Mouse (Mus musculus): ENCODE results near the gene Nap1l1. TPM values are rescaled to one million over a fixed set of nuclear protein-coding genes. Genes with fewer than 3 reads are reported as not detected.
"Not testable (repeated sequence)": the region's sequence is repeated elsewhere in the genome, so short reads cannot be mapped to it uniquely, and the experiment has no call there.

Nap1l1 gene
- polyA plus RNA-seq, 1 experiment from 2014 or later, result 371 TPM

- H3K4me3 ChIP-seq; H3K4me1 ChIP-seq; H3K27ac ChIP-seq (replicated peaks); DNase-seq (ENCODE audit: low spot score); H3K9me3 ChIP-seq; H3K27me3 ChIP-seq (replicated peaks; ENCODE audit: low read depth, poor library complexity, severe bottlenecking): not testable (repeated sequence)
- WGBS, result 91% methylated on average over 4 of the region's 4 CpGs
- peaks cover 98% of the 10 kb centered on the region for H3K36me3 ChIP-seq (replicated peaks)
These were observed 17.1 kb downstream of the Nap1l1 start for GRCm38 (mm10) chr10:111490079-111490478.

- Histone ChIP-seq H3K4me1 (no peaks in the 10 kb centered on the region), H3K36me3 (replicated peaks) (peaks cover 78% of the 10 kb centered on the region), H3K27me3 (replicated peaks; ENCODE audit: low read depth, poor library complexity, severe bottlenecking) (no peaks in the 10 kb centered on the region), H3K4me3 (no peak overlapping the region), H3K27ac (replicated peaks) (no peak overlapping the region), H3K9me3 (no peaks in the 10 kb centered on the region)
- DNase-seq (ENCODE audit: low spot score), result no peak
- 91% methylated on average over 7 of the region's 7 CpGs for WGBS
These were observed 22.9 kb downstream of the Nap1l1 start for GRCm38 (mm10) chr10:111495888-111496287.

- no peak for DNase-seq (ENCODE audit: low spot score)
- peaks cover 9% of the 10 kb centered on the region for H3K4me1 ChIP-seq
- H3K27ac ChIP-seq (replicated peaks), result no peak overlapping the region
- no peaks in the 10 kb centered on the region for H3K9me3 ChIP-seq
- no peak overlapping the region for H3K4me3 ChIP-seq
- no peaks in the 10 kb centered on the region for H3K27me3 ChIP-seq (replicated peaks; ENCODE audit: low read depth, poor library complexity, severe bottlenecking)
- H3K36me3 ChIP-seq (replicated peaks), result peaks cover 41% of the 10 kb centered on the region
- WGBS, result 62% methylated on average over 6 of the region's 6 CpGs
These were observed 26.9 kb downstream of the Nap1l1 start for GRCm38 (mm10) chr10:111499892-111500291.

GRCm38 (mm10) chr10:111503071-111503470, 30.0 kb downstream of the Nap1l1 start:
- under 1% methylated on average over 3 of the region's 3 CpGs for WGBS
- no peaks in the 10 kb centered on the region for H3K9me3 ChIP-seq
- no peak overlapping the region for H3K4me3 ChIP-seq
- no peak overlapping the region for H3K27ac ChIP-seq (replicated peaks)
- DNase-seq (ENCODE audit: low spot score), result peak; percentile 77
- H3K36me3 ChIP-seq (replicated peaks), result peaks cover 9% of the 10 kb centered on the region
- H3K4me1 ChIP-seq, result peaks cover 29% of the 10 kb centered on the region
- H3K27me3 ChIP-seq (replicated peaks; ENCODE audit: low read depth, poor library complexity, severe bottlenecking), result no peaks in the 10 kb centered on the region

- H3K27me3 ChIP-seq (replicated peaks; ENCODE audit: low read depth, poor library complexity, severe bottlenecking), result no peaks in the 10 kb centered on the region
- H3K4me1 ChIP-seq, result peaks cover 33% of the 10 kb centered on the region
- no peak overlapping the region for H3K4me3 ChIP-seq
- H3K27ac ChIP-seq (replicated peaks), result no peak overlapping the region
- peaks cover 3% of the 10 kb centered on the region for H3K36me3 ChIP-seq (replicated peaks)
- no peak for DNase-seq (ENCODE audit: low spot score)
- WGBS, result 40% methylated on average over 10 of the region's 10 CpGs
- H3K9me3 ChIP-seq, result no peaks in the 10 kb centered on the region
These were observed 30.7 kb downstream of the Nap1l1 start for GRCm38 (mm10) chr10:111503716-111504115.

GRCm38 (mm10) chr10:111504606-111505005, 31.6 kb downstream of the Nap1l1 start:
- Histone ChIP-seq H3K9me3 (no peaks in the 10 kb centered on the region), H3K27ac (replicated peaks) (no peak overlapping the region), H3K4me1 (peaks cover 42% of the 10 kb centered on the region), H3K27me3 (replicated peaks; ENCODE audit: low read depth, poor library complexity, severe bottlenecking) (no peaks in the 10 kb centered on the region), H3K4me3 (no peak overlapping the region), H3K36me3 (replicated peaks) (0 out of 2 replicates have a peak, but pooled peaks cover 2% of the 10 kb centered on the region)
- DNase-seq (ENCODE audit: low spot score), result no peak
- 64% methylated on average over 1 of the region's 1 CpGs for WGBS

GRCm38 (mm10) chr10:111505406-111505805, 32.4 kb downstream of the Nap1l1 start:
- no peaks in the 10 kb centered on the region for H3K27me3 ChIP-seq (replicated peaks; ENCODE audit: low read depth, poor library complexity, severe bottlenecking)
- WGBS, result 52% methylated on average over 7 of the region's 7 CpGs
- no peak for DNase-seq (ENCODE audit: low spot score)
- 0 out of 2 replicates have a peak, but pooled peaks cover 2% of the 10 kb centered on the region for H3K36me3 ChIP-seq (replicated peaks)
- H3K4me3 ChIP-seq, result peak overlapping the region; percentile 89; the same call in 1 of the 2 replicates
- H3K27ac ChIP-seq (replicated peaks), result peak overlapping the region; percentile 96; the same call in 1 of the 2 replicates
- H3K9me3 ChIP-seq, result no peaks in the 10 kb centered on the region
- peaks cover 50% of the 10 kb centered on the region for H3K4me1 ChIP-seq

GRCm38 (mm10) chr10:111506101-111506925, 33.3 kb downstream of the Nap1l1 start, which contains the start of gene Phlda1:
TSS of gene Phlda1 (plus strand) at chr10:111506286.
- no peaks in the 10 kb centered on the region for H3K27me3 ChIP-seq (replicated peaks; ENCODE audit: low read depth, poor library complexity, severe bottlenecking)
- peak within 1 kb of the TSS; percentile 96 for H3K27ac ChIP-seq (replicated peaks)
- no peaks in the 10 kb centered on the region for H3K9me3 ChIP-seq
- no peaks in the 10 kb centered on the region for H3K36me3 ChIP-seq (replicated peaks)
- WGBS, result under 1% methylated on average over 94 of the region's 94 CpGs
- peak; percentile 96 for DNase-seq (ENCODE audit: low spot score)
- peaks cover 58% of the 10 kb centered on the region for H3K4me1 ChIP-seq
- peak within 1 kb of the TSS; percentile 89 for H3K4me3 ChIP-seq

GRCm38 (mm10) chr10:111506926-111507459, 34.0 kb downstream of the Nap1l1 start:
- H3K4me3 ChIP-seq, result peak overlapping the region; percentile 89
- peaks cover 60% of the 10 kb centered on the region for H3K4me1 ChIP-seq
- DNase-seq (ENCODE audit: low spot score), result no peak
- no peaks in the 10 kb centered on the region for H3K9me3 ChIP-seq
- no peaks in the 10 kb centered on the region for H3K36me3 ChIP-seq (replicated peaks)
- whole genome bisulfite sequencing, result under 1% methylated on average over 23 of the region's 23 CpGs
- peak overlapping the region; percentile 96 for H3K27ac ChIP-seq (replicated peaks)
- no peaks in the 10 kb centered on the region for H3K27me3 ChIP-seq (replicated peaks; ENCODE audit: low read depth, poor library complexity, severe bottlenecking)

- DNase-seq (ENCODE audit: low spot score), result peak; percentile 81
- no peaks in the 10 kb centered on the region for H3K27me3 ChIP-seq (replicated peaks; ENCODE audit: low read depth, poor library complexity, severe bottlenecking)
- peak overlapping the region; percentile 96 for H3K27ac ChIP-seq (replicated peaks)
- WGBS, result under 1% methylated on average over 38 of the region's 38 CpGs
- H3K4me3 ChIP-seq, result peak overlapping the region; percentile 89
- H3K36me3 ChIP-seq (replicated peaks), result no peaks in the 10 kb centered on the region
- H3K9me3 ChIP-seq, result no peaks in the 10 kb centered on the region
- peaks cover 60% of the 10 kb centered on the region for H3K4me1 ChIP-seq
These were observed 34.6 kb downstream of the Nap1l1 start for GRCm38 (mm10) chr10:111507460-111508211.

- peaks cover 57% of the 10 kb centered on the region for H3K4me1 ChIP-seq
- no peaks in the 10 kb centered on the region for H3K9me3 ChIP-seq
- WGBS, result 3% methylated on average over 7 of the region's 7 CpGs
- H3K27me3 ChIP-seq (replicated peaks; ENCODE audit: low read depth, poor library complexity, severe bottlenecking), result no peaks in the 10 kb centered on the region
- H3K36me3 ChIP-seq (replicated peaks), result no peaks in the 10 kb centered on the region
- peak overlapping the region; percentile 89 for H3K4me3 ChIP-seq
- DNase-seq (ENCODE audit: low spot score), result no peak
- peak overlapping the region; percentile 96 for H3K27ac ChIP-seq (replicated peaks)
These were observed 35.5 kb downstream of the Nap1l1 start for GRCm38 (mm10) chr10:111508324-111509080.

Measured in embryonic facial prominence, embryonic 10.5 days (tissue).